Mouse (Mus musculus) adipose tissue, adult 10 weeks (tissue): Measurements from ENCODE around the gene Vmn1r57. TPM values are rescaled to one million over a fixed set of nuclear protein-coding genes. Genes with fewer than 3 reads are reported as not detected.

Experiments used
- polyA plus RNA-seq: library from polyadenylated mRNA; stranded (reverse); fragments of 350-450 nt; fragmentation: Illumina TruSeq; extraction: RNeasy Lipid Tissue Mini Kit (QIAGEN cat#74804); gene quantifications from one replicate; pipeline ENCODE4 v1.2.3, GENCODE M21; 2014; ENCODE audit warnings: low read depth, low replicate concordance

The Vmn1r57 gene
- polyA plus RNA-seq = not detected

GRCm38 (mm10) chr7:5218193-5218592, at the start of gene Vmn1r57:
TSS of gene Vmn1r57 (plus strand) at chr7:5218493.

GRCm38 (mm10) chr7:5196647-5197046, 21.6 kb upstream of the Vmn1r57 start, which contains the start of gene Vmn1r56:
TSS of gene Vmn1r56 (minus strand) at chr7:5196747.

Other genes with a start within 250 kb of the Vmn1r57 start
- gene Sbk3, start 247.3 kb upstream of the Vmn1r57 start, polyA plus RNA-seq = 0.24 TPM
- 31.4 TPM for gene Zfp579, start 222.3 kb upstream of the Vmn1r57 start, polyA plus RNA-seq
- 17.1 TPM for gene Zfp524, start 204.1 kb upstream of the Vmn1r57 start, polyA plus RNA-seq
- gene Fiz1, start 203.8 kb upstream of the Vmn1r57 start, polyA plus RNA-seq = 19.0 TPM
- not detected for gene Gm44973, start 203.0 kb upstream of the Vmn1r57 start, polyA plus RNA-seq
- 20.8 TPM for gene Zfp865, start 198.1 kb upstream of the Vmn1r57 start, polyA plus RNA-seq
- gene Ccdc106, start 197.9 kb upstream of the Vmn1r57 start, polyA plus RNA-seq = 3.0 TPM
- gene 4632433K11Rik, start 184.4 kb upstream of the Vmn1r57 start, polyA plus RNA-seq = not detected
- gene Zfp784, start 180.0 kb upstream of the Vmn1r57 start, polyA plus RNA-seq = 6.3 TPM
- 6.7 TPM for gene Zfp580, start 167.0 kb upstream of the Vmn1r57 start, polyA plus RNA-seq
- 152 TPM for gene U2af2, start 156.3 kb upstream of the Vmn1r57 start, polyA plus RNA-seq
- gene Epn1, start 138.3 kb upstream of the Vmn1r57 start, polyA plus RNA-seq = 106 TPM
- not detected for gene Rfpl4, start 101.5 kb upstream of the Vmn1r57 start, polyA plus RNA-seq
- gene Rasl2-9, start 92.5 kb upstream of the Vmn1r57 start, polyA plus RNA-seq = 5.3 TPM
- not detected for gene Vmn1r55, start 68.8 kb upstream of the Vmn1r57 start, polyA plus RNA-seq
- not detected for gene Vmn1r56, start 21.7 kb upstream of the Vmn1r57 start, polyA plus RNA-seq
- gene Gm5065, start 132.0 kb downstream of the Vmn1r57 start, polyA plus RNA-seq = not detected
- gene Nlrp2, start 132.5 kb downstream of the Vmn1r57 start, polyA plus RNA-seq = not detected
- gene Vmn1r58, start 194.9 kb downstream of the Vmn1r57 start, polyA plus RNA-seq = not detected
- not detected for gene Vmn1r59, start 238.3 kb downstream of the Vmn1r57 start, polyA plus RNA-seq